Mouse (Mus musculus) brain, embryonic 18.5 days (tissue): ENCODE results near the gene Mark2.

Source experiments
- DNase-seq: peaks from one replicate; pipeline ENCODE4 v3.0.0-alpha.2; 2012; ENCODE audit warnings: low read depth, low spot score

Gene Mark2

DNA sequence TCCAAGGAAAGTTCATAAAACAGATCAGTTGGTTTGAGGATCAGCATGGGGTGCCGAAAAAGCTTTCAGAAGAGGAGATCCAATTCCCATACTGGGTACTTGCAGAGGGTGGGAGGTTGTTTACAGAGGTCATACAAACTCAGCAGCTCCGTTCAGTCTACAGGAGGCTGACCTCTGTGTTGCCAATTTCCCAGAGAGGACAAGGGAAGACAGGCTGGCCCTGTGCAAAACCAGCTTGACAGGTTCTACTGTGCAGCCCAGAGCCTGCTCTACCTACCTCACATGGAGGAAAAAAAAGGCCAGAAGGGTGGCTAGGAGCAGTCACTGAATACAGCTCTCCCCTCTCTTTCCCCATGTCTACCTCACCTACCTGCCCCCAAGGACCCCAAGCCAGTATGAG is 7.6 kb downstream of the Mark2 start:
- DNase-seq: no peak

DNA sequence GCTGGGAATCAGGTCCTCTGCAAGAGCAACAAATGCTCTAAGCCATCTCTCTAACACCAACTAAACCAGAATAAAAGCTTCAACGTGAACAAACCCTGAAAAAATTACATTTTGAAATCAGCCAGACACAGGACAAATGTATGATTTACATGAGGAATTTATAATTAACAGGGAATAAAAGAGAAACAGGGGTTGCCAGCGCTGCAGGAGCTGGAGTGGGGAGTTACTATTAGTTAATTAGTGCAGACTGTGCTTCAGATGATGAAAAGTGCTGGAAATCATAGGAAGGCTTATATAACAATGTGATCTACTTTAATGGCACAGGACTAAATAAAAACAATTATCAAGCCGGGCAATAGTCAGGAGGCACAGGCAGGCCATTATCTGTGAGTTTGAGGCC is 20.3 kb downstream of the Mark2 start:
- no peak for DNase-seq

- DNase-seq: no peak
Measured at GRCm38 (mm10) chr19:7320181-7320580, 21.5 kb downstream of the Mark2 start.

DNA sequence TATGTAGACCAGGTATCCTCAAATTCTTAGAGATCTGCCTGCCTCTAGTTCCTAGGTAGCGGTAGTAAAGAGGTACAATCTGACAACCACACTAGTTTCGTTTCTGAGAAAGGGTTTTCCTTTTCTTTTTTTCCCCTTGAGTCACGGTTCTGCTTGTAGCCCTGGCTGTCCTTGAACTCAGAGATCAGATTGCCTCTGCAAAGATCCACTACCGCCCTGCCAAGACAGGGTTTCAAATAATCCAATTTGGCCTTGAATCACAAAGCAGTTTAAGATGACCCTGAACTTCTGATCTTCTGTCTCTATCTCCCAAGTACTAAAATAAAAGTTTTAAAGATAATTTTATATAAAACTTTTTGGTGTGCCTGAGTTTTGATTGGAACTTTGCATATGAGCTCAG is 23.9 kb downstream of the Mark2 start:
- no peak for DNase-seq

- DNase-seq: no peak
Measured at GRCm38 (mm10) chr19:7316822-7317221, 24.8 kb downstream of the Mark2 start.

DNA sequence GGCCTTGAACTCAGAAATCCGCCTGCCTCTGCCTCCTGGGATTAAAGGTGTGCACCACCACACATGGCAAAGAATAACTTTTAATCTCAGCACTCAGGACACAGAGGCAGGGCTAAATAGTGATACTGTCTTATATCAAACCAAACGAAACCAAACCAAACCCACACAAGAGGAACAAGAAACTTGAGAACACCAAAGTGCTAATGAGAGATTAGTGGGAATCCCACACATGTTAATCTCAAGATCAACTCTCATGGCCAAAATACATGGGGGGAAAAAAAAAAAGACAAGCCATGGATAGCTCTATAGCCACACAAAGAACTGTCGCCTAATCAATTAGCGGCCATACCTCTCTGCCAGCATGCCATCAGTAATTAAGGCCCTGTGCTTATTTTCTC is 26.1 kb downstream of the Mark2 start:
- DNase-seq: no peak

DNA sequence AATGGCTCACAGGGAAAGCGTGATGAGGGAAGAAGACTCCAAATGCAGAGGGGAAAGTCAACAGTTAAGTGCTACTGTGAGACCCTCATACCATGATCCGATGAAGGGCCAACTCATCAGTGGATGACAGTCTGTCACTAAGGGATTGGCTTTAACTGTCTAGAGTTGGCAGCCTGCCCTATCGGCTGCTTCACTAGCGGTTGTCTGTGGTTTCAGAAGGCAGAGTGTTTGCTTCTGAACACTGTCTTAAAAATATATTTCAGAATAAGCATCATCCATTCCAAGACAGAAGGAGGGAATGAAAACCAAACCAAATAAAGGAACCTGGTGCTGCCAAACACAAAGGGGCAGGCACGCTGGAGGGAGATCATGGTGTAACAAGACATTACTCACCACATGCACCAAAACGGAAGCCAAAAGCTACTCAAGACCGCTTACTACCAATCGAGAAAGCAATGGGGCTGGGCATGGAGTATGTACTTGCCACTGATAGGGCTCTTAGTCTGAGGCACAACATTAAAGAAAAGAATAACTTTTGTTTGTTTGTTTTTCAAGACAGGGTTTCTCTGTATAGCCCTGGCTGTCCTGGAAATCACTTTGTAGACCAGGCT is 26.6 kb downstream of the Mark2 start:
- no peak for DNase-seq

DNA sequence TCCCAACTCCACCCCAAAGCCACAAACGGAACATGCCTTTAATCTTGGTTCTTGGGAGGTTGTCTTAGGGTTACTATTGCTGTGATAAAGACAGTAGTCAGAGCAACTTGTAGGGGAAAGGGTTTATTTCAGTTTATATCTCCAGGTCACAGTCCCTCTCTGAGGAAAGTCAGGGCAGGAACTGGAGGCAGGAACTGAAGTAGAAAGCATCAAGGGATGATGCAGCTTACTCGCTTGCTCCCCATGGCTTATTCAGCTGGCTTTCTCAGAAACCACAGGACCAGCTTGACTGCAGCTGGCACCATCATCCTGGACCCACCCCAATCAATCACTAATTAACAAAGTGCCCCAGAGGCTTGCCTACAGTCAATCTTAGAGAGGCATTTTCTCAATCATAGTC is 28.0 kb downstream of the Mark2 start:
- DNase-seq: no peak

GRCm38 (mm10) chr19:7311306-7311705 is 30.4 kb downstream of the Mark2 start:
- DNase-seq: no peak

DNA sequence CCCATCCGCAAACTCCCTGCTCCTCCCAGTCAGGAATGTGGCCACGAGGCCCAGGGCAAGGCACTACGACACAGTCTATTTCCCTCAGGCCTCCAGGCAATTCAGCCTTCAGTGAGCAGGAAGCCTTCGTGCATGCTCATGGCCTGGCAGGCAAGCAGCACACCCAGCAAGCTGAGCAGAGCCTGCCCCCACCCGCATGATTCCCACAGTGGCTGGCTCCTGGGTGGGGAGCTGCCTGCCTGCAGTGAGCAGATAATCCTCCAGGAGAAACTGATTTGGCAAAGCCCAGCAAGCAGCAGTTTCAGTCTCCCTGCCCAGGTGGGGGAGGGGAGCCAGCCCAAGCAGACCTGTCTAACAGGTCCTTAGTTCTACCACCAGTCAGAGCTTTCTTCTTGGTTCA is 31.0 kb downstream of the Mark2 start:
- no peak for DNase-seq

DNA sequence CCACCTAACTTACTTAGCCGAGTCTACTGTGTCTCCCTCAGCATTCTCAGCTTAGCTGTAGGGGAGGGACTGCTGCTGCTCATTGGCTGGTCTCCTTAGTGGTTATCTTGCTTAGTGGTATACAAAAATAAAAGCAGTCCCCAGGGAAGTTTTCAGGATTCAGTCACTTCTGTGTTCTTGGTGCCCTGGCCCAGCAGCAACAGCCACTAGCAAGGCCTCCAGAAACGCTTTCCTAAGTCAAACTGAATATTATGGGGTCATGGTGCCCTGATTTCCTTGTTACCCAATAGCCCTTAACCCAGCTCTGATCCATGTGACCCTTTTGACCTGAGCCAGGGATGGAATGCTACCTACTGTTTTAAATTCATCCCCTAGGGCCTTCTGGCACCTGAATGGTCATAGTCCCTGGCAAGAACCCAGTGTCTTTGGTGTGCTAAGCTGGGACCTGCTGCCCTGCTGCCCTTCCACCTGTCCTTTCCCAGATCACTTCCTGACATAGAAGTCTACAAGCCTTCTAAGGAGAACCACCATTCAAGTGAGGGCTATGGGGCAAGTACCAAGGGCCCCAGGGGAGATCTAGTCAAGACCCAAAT is 31.8 kb downstream of the Mark2 start:
- DNase-seq: no peak

DNA sequence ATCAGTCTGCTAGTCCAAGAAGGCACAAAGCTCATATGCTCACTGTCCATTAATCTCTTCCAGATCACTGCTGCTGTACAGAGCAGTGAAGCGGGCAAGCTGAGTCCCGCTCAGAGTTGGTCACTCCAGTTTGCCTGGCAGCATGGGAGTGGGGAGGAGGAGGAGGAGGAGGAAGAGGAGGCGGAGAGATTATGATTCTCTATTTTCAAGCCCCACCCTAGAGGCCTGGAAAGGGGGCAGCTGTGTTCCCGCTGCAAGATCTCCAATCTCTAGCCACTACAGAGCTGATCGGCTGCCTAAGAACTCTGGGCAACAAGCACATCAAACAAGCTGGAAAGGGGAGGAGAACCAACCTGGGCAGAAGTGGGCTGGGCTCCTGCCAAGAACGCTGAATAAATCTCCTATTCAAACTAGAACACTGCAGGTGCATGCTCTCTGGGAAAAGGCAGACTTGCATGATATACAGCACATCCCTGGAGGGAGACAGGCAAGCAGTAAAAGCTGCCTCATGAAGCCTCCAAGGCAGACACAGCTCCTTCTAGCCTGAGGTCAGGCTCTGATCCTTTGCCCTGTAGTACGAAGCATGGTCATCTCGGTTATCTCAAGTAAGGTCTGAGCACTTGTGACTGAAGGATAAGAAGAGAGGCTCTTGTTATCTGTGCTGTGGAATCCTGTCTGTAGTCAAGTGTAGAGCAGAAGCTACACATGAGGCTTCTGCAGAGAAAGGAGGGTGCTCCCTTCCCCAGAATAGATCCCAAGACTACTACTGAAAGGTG is 33.5 kb downstream of the Mark2 start:
- DNase-seq: no peak

DNA sequence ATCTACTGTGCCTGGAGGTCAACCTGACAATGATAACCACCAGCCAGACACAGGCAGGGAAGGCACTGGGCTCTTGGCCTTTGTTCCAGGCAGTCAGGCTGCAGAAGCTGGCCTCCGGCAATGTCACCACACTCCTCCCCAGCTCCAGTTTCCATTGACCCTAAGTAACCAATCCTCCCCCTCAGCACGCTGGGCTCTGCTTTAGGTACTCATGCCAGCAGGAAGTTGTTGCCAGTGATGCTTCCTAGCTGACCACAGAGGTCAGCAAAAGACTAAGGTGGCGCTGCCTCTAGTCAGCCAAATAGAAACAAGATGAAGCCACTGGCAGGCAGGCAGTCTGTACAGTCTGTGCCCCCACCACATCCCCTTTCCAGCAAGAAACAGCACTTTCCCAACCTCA is 34.7 kb downstream of the Mark2 start:
- DNase-seq: no peak

DNA sequence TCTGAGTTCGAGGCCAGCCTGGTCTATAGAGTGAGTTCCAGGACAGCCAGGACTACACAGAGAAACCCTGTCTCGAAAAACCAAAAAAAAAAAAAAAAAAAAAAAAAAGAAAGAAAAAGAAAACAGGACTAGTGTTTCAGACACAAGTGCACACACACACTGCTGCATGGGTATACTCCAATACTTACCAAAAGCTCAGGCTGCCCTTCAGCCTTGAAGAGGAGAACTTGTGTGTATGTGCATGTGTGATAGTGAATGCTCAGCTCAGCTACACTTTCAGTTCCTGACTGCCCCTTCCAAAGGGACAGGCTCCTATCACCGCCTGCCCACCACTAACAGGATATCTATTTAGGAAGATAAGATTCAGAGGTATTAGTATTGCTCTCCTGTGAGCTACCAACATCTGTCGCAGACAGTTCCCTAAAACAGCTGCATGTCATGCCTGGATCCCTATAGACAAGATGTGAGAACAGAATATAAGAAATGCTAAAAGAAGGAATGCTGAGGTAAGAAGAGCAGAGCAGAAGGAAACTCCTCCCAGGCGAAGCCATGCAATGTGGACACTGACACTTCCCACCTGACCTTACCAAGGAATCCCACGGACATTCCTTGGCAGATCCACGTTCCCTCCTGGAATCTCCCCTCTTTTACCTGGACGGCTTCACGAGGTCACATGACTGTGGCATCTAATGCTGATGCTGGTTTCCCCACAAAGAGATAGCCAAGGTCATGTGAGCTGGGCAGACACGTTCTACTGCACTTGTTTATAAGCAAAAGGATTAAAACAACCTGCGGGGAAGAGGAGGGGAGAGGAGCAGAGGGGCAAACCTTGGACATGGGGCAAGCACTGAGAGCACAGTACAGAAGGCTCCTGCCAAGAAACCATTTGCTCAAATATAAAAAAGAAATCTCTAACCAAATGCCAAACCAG is 36.0 kb downstream of the Mark2 start:
- DNase-seq: no peak

- DNase-seq: no peak
Measured at GRCm38 (mm10) chr19:7304801-7305200, 36.9 kb downstream of the Mark2 start.

GRCm38 (mm10) chr19:7303796-7304195 is 37.9 kb downstream of the Mark2 start:
- DNase-seq: no peak

DNA sequence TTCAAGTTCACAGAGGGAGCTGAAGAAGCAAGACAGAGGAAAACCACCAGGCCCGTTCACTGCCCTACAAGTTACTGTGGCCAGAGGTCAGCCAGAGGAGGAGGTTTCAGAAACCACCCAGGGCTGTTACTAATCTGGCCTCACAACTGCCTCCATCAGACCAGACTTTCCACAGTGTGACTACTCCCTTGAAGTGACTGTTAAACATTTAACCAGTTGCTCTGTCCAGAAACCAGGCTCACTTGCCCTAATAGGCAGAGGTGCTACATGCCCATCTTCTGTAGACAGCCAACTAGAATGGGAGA is 39.2 kb downstream of the Mark2 start:
- no peak for DNase-seq

GRCm38 (mm10) chr19:7301647-7302492 is 39.8 kb downstream of the Mark2 start:
- DNase-seq: no peak

GRCm38 (mm10) chr19:7300078-7300477 is 41.6 kb downstream of the Mark2 start:
- DNase-seq: no peak

DNA sequence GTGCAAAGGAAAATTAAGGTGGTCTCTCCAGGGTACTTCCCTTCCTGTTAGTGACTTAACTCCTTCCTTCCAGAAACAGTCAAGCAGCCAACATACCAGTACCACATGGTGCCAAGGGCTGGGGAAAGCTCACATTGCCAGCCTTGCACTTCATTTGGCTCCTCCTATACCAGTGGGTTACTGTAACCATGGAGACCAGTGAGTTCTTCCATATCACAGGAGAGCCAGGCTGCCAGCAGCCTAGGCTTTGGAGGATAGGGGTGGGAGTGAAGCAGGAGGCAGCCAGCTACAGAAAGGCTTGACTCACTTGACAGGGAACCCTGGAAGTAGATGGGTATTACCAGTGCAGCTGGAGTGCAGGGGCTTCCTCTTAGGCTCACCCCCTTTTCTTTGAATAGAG is 42.6 kb downstream of the Mark2 start:
- DNase-seq: no peak

DNA sequence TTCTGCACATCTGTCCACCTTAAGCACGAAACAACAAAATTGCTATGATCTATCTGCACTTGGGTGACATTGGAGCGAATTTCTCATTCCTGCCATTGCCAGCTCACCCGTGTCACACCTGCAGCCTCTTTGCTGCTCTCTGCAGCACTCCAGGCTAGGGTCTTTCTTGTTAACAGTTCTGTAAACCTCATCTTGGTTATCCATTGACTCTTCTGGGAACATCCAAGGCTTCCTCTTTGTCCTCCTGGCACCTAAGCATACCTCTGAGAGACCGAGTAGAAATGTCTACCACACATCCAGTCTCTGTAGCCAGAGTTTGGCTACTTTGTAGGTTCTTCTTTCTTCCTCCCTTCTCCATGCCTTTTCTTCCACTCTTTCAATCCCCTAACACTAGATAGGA is 45.7 kb downstream of the Mark2 start:
- DNase-seq: no peak
